Mouse (Mus musculus) heart, postnatal 25 days (tissue): ENCODE measurements at regions not wholly inside any gene's neighbourhood (a gene's known extent, or its start where the extent isn't known, plus 50 kb on each side); places are given as distances from the start of the nearest gene placed in this dataset.
A peak's percentile ranks its signal among the peaks of the same experiment; 100 is the strongest.

ENCODE experiments used
- DNase-seq: peaks from one replicate; pipeline ENCODE4 v3.0.0; 2022; ENCODE audit warnings: low spot score
- intact Hi-C: fragments of 180-260 bp; cut with DNase I; formaldehyde crosslinking; loops from one replicate; pipeline ENCODE4 v1.15.1; 2025

- intact Hi-C loops, result no loop called here
- DNase-seq, result no peak
Observed at GRCm38 (mm10) chr1:61125127-61125526, 147.4 kb downstream of the Icos start.

- intact Hi-C loops, result loop anchor here (5.0 kb wide), 1 partner anchor 1851 kb away; no protein-coding TSS in a partner anchor
- DNase-seq, result no peak
Observed at GRCm38 (mm10) chr1:61135597-61136545, 158.1 kb downstream of the Icos start.

- intact Hi-C loops, result loop anchor here (5.0 kb wide), 1 partner anchor 1850 kb away; no protein-coding TSS in a partner anchor
- no peak for DNase-seq
Observed at GRCm38 (mm10) chr1:61137210-61137885, 159.6 kb downstream of the Icos start.

GRCm38 (mm10) chr1:61137954-61138353 lies 160.2 kb downstream of the Icos start:
- intact Hi-C loops, result loop anchor here (2.0 to 5.0 kb wide), 2 partner anchors 1827 to 1849 kb away; no protein-coding TSS in a partner anchor

GRCm38 (mm10) chr1:61139291-61139983 lies 161.7 kb downstream of the Icos start:
- intact Hi-C loops, result loop anchor here (2.0 to 5.0 kb wide), 2 partner anchors 1825 to 1848 kb away; no protein-coding TSS in a partner anchor
- DNase-seq, result no peak

More at GRCm38 (mm10) chr1:61137954-61138353, 160.2 kb downstream of the Icos start:
- DNase-seq, result no peak

GRCm38 (mm10) chr1:61139984-61140648 lies 162.4 kb downstream of the Icos start:
- no peak for DNase-seq
- intact Hi-C loops, result loop anchor here (2.0 to 10.0 kb wide), 4 partner anchors 37 to 1847 kb away; no protein-coding TSS in a partner anchor

GRCm38 (mm10) chr1:61140870-61141591 lies 163.3 kb downstream of the Icos start:
- DNase-seq, result no peak
- intact Hi-C loops, result loop anchor here (5.0 to 10.0 kb wide), 2 partner anchors 36 to 1554 kb away; no protein-coding TSS in a partner anchor

DNA sequence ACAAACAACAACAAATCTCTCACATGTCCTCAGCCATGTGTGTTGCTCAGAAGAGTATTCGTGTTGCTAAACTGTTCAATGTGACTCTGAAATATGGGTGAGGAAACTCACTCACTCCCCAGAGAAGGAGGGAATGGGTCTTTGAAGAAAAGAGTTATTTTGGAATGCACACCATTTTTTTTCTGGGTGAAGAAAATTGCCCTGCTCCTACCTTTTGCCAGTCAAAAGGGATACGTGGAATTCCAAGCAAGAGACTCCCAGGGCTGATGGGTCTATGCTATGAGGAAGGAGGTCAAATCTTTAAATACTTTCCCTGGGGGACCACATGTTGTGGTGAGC lies 163.8 kb downstream of the Icos start:
- no peak for DNase-seq
- intact Hi-C loops, result loop anchor here (5.0 to 10.0 kb wide), 2 partner anchors 36 to 1553 kb away; no protein-coding TSS in a partner anchor

DNA sequence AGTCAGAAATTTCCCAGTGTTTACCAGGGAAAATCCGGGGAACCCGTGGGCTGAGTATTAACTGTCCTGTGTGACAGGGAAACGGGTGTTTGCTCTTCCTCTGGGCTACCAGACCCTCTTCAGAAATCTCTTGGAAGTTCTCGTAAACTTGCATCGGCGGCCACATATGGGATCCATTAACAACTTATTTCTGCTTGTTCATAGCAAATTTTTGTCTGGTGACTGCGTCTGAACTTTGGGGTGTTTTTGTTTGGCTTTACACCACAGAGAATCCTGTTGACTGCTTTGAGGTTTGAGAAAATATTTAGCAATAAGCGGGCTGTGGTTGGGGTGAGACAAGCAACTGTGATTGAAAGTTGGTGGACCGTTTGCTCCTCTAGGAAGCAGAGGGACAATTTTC lies 164.2 kb downstream of the Icos start:
- no peak for DNase-seq
- intact Hi-C loops, result loop anchor here (5.0 to 10.0 kb wide), 2 partner anchors 35 to 1553 kb away; no protein-coding TSS in a partner anchor

GRCm38 (mm10) chr1:61143030-61143753 lies 165.5 kb downstream of the Icos start:
- intact Hi-C loops, result loop anchor here (5.0 to 10.0 kb wide), 2 partner anchors 34 to 1552 kb away; no protein-coding TSS in a partner anchor
- no peak for DNase-seq

GRCm38 (mm10) chr1:61143754-61144066 lies 166.0 kb downstream of the Icos start:
- intact Hi-C loops, result loop anchor here (5.0 to 10.0 kb wide), 2 partner anchors 34 to 1551 kb away; no protein-coding TSS in a partner anchor
- no peak for DNase-seq

DNA sequence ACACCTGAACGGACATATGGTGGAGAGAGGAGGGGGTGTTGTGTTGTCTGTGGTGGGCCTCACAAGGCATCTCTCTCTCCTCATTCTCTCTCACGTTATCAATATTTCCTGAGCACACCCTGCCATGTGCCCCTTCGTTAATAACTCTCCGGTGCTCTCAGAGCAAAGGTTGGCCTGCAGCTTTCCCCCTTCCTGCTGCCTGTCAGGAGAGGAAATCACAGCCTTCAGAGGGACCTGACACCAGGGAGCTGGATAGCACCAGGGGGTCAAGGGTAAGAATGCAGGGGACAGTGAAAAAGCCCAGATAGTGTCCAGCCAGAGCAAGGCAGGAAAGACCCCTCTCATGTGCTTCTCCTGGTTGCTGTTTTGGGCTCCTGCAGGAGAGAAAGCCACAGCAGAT lies 167.3 kb downstream of the Icos start:
- DNase-seq, result no peak
- intact Hi-C loops, result loop anchor here (10.0 kb wide), 1 partner anchor 1550 kb away; no protein-coding TSS in a partner anchor

DNA sequence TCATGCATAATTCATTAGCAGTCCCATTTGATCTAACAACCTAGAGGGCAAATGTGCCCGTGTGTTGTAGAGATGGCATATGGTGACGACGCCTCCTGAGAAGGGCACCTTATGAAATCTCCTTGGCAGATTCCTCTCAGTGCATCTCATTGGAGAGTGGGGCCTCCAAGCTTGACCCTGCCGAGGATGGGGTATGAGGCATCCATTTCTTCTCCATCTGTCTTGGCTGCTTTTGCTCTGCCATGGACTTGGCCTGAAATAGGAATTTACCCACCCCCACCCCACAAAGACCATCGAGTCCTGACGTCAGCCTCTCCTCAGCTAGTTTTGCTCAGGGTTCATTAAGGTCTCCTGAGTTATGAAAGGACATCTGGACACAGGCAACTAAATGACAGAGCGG lies 167.8 kb downstream of the Icos start:
- DNase-seq, result no peak
- intact Hi-C loops, result loop anchor here (10.0 kb wide), 1 partner anchor 1549 kb away; no protein-coding TSS in a partner anchor

DNA sequence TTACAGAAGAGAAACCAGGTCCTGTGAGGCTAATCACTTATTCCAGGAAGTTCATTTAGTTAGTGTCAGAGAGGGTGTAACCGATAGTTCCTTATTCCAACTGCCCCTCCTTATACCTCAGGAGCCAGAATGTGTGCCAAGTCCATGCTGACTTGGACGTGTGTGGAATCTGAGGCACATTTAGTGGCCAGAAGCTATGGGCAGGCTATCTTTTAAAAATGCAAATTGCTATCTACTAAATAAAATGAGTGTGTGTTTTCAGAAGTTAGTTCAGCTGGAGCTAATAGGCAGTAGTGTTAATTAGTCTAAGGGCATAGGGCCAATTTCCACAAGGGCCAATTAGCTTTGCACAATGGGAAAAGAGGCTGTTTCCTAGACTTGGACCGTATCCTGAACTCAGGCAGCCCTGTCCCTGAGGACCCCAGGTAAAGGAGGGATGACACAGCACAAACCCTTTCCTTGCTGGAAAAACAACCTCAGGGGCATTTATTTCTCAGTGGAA lies 168.5 kb downstream of the Icos start:
- peak; percentile 3 for DNase-seq
- intact Hi-C loops, result loop anchor here (10.0 kb wide), 1 partner anchor 1549 kb away; no protein-coding TSS in a partner anchor

DNA sequence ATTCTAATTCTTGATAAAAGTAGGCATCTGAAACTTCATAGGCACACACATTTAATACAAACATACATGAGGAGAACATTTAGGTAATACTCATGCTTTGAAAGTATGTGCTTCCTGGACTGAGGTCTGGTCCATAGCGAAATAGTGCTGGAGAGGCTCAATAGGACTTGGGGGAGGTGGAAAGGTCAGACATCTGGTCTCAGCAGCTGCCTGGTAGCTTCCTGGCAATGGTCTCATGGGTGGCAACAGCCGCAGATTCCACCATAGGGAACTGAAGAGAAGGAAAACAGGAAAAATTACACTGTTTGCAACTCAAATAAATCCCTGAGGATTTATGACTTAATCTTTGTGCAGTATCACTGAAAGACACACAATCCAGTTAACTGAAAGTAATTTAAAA lies 174.0 kb downstream of the Icos start:
- intact Hi-C loops, result no loop called here
- no peak for DNase-seq

DNA sequence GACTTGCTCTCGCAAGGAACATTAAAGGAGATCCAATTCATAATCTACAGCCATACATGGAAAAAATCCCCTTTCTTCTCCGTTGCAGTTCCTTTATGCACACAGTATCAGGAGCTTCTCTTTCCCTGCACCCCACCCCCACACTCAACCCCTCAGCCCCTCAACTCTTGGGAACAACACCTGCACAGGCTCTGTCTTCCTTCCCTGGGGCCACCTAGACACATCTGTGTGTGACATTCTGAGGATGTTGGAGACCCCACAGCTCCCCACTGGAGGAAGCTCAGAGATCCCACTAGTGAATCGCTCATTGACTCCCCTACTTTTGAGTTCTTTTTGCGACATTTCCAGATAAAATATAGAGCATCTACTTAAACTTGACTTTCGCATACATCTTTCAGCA lies 174.4 kb downstream of the Icos start:
- intact Hi-C loops, result no loop called here

DNA sequence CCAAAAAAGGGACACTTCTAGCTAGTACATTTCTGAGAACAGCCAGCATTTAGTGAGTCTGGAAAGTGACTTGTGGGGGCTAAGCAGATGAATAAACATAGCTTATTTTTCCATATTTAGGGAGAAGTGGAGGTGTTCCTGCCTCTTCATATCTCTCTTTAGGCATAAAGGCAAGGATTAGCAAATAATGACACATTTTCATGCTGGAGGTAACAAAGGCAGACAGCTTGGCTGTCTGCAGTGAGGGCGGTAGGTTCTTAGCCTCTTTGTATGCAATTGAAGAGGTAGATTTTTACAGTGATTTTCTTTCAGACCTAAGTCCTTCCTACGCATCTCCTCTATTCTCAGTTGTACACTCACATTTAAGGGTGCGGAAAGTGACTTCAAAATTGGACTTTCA lies 176.5 kb downstream of the Icos start:
- no peak for DNase-seq
- intact Hi-C loops, result no loop called here

More for the DNA sequence above, 174.4 kb downstream of the Icos start:
- no peak for DNase-seq

DNA sequence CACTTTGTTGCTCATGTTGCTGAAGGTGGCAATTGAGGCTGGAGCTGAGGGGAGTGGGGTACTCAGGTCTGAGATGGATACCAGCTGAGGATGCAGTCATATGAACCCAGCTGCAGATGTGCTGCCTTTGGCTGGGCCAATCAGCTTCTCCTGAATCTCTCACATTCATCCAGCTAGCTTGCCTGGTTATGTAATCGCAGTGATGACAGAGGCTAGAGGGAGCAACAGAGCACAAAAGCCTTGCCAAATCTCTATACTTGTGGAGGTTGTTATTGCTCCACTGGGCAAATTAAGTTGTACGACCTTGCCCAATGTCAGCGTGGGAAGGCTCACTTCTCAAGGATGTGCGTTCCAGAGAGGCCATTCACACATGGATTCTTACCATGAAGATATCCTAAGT lies 179.5 kb downstream of the Icos start:
- intact Hi-C loops, result no loop called here
- no peak for DNase-seq
